Mouse (Mus musculus): ENCODE results near the gene Ankrd55. TPM values are rescaled to one million over a fixed set of nuclear protein-coding genes. Genes with fewer than 3 reads are reported as not detected.

Ankrd55 gene
- total RNA-seq (2021) = not detected
- long read RNA-seq, experiment 1, partial matches to known transcripts = 0 of 1 reads
- long read RNA-seq, experiment 1, other reads (novel, unspliced or antisense) = 1 of 1 reads
- long read RNA-seq, experiment 2, partial matches to known transcripts = 0 of 1 reads
- long read RNA-seq, experiment 2, other reads (novel, unspliced or antisense) = 1 of 1 reads

GRCm38 (mm10) chr13:112288225-112289178 is at the start of gene Ankrd55:
Ankrd55 (plus strand) TSS chr13:112288451.
- DNase-seq = peak; percentile 23

DNA sequence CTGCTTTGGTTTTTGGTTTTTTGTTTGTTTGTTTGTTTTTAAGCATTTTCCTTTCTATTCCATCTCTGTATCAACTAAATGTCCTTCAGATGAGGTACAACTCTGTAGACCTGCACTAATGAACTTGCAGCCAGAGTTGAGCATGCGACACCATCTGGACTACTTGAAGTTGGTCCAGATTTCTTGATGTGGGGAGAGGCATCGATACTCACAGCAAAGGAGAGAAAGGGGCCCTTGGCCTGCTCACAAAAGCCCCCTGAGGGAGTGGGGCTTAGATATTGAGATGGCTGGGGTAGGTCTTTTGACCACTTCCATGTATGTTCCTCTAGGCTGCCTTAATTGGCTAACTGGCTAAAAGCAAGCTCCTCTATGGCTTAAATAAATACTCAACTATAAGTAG is 49.0 kb upstream of the Ankrd55 start:
- no peak for DNase-seq

DNA sequence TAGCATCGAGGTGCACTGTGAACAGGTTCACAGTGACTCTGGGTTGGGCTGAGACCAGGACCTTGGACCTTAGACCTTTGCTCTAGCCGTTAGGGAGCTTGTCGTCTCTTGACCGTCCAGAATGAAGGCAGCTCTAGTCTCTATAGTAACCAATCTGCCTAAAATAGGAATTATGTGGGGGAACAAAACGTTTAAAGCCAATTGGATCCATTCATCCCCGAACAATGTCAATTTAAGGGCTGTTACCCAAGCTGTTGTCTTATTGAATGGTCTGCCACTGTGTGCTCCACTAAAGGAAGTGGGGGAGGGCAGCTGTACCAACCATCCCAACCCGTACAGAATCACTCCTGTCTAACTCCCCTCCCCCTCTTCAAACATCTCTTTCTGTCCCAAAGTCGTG is 46.8 kb upstream of the Ankrd55 start:
- no peak for DNase-seq

- no peak for DNase-seq
Measured at GRCm38 (mm10) chr13:112245131-112245530, 43.1 kb upstream of the Ankrd55 start.

DNA sequence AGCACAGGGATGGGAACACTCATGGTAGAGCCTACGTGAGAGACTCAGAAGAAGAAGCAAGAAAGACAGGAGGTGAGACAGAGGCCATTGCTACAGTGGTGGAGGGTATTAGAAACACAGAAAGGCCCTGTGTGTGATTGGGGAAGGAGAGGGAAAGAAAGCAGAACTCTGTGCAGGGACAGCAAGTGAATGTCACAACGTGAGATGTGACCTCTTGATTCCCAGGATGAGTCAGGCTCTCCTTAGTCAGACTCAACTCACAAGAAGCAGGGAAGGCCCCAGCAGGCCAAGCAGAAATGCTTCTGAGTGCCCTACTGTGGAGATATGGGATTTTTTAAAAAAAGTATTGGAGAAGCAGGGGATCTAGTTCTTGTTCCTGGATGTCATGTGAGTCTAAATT is 36.8 kb upstream of the Ankrd55 start:
- DNase-seq = no peak

DNA sequence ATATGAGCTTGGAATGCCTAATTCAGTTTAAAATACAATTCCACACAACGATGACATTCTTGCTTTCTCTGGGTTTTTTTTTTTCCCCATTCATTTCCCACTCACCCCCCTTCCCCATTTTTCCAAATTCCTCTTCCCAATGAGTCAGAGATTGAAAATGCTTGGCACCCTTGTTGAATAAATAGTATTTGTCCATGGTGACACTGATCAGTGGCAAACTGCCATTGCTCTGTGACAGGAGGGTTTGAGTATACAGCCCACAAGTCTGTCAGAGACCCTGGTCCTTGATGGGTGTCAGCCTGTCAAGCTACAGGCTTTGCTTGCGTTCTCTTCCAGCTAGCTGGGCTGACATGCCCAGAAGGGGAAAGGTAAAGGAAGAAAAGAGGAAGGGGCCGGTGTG is 36.2 kb upstream of the Ankrd55 start:
- no peak for DNase-seq

DNA sequence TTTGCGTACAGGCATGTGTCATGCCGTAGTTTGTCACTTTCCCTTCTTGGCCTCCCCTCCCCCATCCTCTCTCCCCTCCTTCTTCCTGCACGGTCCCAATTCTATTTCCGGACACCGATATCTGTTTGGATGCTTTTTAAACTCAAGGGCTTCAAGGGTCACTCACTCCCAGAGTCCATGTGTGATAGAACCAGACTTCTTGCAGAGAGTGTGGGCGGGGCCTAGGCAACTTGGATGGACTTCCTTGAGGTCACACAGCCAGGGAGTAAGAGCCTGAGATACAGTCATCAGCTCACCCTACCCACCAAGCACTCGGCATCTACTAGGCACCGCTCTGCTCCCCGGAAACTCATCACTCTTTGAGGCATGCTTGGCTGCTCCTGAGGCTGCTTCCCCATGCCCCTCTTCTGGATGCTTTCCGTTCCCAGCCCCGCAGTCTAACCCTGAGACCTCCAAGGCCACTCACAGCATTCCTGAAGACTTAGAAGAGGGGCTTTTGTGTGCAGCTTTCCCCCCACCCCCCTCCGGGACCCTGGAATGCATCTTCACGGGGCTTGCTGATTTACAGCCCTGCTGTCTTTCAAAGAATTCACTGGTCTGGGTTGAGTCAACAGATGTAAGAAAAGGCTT is 35.1 kb upstream of the Ankrd55 start:
- no peak for DNase-seq

GRCm38 (mm10) chr13:112254116-112254515 is 34.1 kb upstream of the Ankrd55 start:
- no peak for DNase-seq

DNA sequence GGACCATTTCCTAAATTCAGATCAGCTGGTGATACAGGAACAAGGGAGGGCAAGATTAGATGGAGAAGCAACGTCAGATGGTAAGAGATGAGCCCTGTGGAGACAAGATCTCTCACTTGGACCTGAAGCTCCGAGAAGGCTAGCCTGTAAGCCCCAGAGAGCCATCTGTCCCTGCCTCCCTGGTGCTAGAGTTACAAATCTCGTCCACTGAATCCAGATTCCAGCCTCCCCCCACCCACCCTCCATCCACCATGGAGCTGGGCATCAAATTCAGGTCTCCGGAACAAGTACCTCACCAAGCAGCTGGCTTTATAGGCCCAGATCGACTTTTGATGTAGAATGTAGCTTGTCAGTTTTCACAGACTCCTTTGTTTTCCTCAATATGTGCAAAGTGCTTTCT is 32.4 kb upstream of the Ankrd55 start:
- DNase-seq = no peak

- no peak for DNase-seq
Measured at GRCm38 (mm10) chr13:112258478-112258877, 29.8 kb upstream of the Ankrd55 start.

GRCm38 (mm10) chr13:112259398-112259797 is 28.9 kb upstream of the Ankrd55 start:
- peak; percentile 31 for DNase-seq

DNA sequence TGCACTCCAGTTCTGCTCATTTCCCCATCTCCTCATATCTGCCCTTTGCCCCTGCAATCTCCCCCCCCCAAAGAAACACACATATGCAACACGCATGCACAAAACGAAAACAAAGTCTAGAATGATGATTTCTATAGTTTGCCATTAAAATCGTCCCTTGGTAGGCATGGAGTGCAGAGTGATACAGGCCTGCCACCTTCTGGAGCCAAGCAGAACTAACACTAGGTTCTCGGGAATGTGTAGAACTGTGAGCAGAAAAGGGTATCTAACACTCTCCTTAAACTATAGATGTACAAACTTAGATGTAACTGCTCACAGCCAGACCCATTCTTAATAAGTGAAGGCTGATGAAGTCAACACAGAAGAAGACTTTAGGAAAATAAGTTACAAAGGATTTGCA is 23.6 kb upstream of the Ankrd55 start:
- no peak for DNase-seq

- no peak for DNase-seq
Measured at GRCm38 (mm10) chr13:112271901-112272537, 16.2 kb upstream of the Ankrd55 start.

- DNase-seq = no peak
Measured at GRCm38 (mm10) chr13:112274636-112275035, 13.6 kb upstream of the Ankrd55 start.

DNA sequence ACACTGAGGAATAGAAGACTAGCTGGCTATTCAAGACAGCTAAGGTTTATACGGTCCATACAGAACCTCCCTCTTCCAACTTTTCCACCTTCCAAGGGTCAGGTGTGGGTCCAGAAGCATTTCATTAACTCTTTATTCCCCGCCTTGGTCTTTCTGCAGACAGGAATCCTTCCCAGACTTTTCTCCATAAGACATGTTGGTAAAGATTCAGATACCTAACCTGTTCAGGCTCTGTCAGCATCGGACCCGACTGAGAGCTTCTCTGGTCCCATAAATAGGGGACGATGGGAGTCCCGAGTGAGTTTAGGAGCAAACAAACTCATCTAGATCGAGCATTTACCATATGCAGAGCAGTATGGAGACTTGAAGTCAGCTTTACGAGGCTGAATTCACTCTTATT is 12.3 kb upstream of the Ankrd55 start:
- no peak for DNase-seq

- DNase-seq = no peak
Measured at GRCm38 (mm10) chr13:112277544-112277943, 10.7 kb upstream of the Ankrd55 start.

- DNase-seq = no peak
Measured at GRCm38 (mm10) chr13:112278251-112278650, 10.0 kb upstream of the Ankrd55 start.

DNA sequence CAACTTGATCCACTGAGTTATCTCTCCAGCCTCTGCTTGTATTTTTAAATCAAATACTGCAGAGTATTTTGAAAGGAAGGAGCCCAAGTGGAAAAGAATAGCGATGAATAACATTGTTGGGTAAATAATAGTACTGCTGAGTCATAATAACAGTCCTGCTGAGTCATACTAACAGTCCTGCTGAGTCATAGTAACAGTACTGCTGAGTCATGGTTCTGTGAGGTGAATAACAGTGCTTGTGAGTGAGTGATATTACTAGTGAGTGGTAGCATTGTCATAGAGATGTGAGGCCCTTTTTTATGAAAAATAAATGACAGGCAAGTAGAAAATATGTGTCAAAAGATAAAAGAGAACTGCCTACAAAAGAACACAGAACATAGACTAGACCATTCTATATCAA is 1.1 kb upstream of the Ankrd55 start:
- DNase-seq = no peak

DNA sequence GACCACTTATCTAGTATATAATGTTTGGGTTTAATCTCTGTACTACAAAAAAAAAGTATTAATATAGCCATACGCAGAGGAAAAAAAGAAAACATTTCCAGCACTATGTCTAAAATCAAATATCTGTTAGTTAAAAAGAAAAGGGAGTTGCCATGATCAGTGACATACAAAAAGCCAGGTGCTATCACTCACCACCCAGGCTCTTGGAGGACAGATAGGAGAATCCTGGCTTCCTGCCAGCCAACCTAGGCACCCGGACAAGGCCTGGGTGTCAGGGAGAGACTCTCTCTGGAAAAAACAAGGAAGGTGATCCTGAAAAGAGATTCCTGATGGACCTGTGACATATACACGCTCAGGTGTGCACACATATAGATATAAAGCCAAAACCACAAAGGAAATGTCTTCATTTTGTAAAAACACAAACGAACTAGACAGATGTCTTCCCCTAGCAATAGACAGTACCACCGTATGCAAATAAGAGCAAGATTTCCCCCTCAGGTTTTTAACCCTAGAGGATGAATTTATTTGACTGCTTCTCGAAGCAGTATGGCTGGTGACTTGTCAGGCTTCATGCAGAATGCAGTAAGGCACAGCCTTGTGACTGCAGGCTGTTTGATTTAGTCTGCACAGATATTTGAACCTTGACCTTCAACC is 553 bp upstream of the Ankrd55 start:
- no peak for DNase-seq

DNA sequence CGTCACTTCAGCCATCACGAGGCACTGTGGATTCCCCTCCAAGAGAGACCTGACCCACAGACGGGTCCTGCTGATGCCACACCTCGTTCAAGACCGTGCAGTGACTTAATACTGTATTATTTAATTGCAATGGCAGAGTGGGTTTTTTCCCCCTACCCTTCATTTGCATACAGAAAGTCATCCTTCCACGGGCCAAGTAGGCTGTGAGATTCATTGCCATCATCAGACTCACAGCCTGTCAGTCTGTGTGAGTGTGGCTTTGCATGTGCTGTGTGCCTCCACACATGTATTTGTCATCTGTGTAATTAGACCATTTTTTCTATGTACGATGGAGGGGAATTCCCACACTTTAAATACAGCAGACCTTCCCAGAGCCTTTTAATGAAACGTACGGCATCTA is 1.1 kb downstream of the Ankrd55 start:
- no peak for DNase-seq

DNA sequence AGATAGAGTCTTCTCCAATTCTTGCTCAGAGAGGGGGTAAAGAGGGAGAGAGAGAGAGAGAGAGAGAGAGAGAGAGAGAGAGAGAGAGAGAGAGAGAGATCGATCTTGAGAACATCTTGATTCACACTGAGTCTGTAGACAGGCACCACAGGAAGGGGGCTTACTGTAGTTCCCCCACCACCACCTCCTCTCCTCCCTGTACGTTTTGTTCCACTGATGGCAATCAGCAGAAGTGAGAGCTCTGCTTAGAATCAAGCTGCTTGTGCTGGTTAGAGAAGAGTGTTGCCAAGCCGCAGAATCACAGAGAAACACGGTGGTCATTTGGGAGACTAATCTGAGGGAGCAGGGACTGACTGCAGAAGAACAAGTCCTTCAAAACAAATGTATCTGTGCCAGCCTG is 1.7 kb downstream of the Ankrd55 start:
- no peak for DNase-seq

DNA sequence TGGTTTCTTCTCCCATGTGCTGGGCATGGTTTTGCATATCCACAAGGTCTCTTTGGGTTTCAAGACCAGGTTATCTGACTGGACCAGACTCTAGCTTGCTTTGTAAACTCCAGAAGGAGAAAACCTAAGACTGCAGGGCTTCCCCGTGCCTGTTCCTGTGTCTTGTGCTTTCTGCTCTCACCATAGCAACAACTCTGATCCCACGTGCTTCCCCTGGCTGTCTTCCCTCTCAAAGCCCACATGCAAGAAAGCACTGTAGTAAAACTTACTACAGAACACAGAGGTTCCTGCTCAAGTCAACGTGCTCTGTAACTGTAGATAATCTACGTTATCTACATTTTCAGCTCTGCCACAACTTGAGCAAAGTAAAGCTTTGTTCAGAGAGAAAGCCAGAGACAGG is 4.2 kb downstream of the Ankrd55 start:
- no peak for DNase-seq
